Mouse (Mus musculus): Measurements from ENCODE around the gene Cox8a.

- TF ChIP-seq CTCF (IDR thresholded peaks at IDR 0.05; ENCODE audit: low read depth, low read length): no peak
- no peak for TF ChIP-seq TAL1 (conservative IDR thresholded peaks at IDR 0.05; ENCODE audit: low read depth, low read length)
These were observed 44.5 kb upstream of the Cox8a start for GRCm38 (mm10) chr19:7261964-7262363.

All from G1E (cell line).